Mouse (Mus musculus): ENCODE data around the gene Cuedc1. TPM values are rescaled to one million over a fixed set of nuclear protein-coding genes. Genes with fewer than 3 reads are reported as not detected.

The Cuedc1 gene
- total and polyA plus RNA-seq, 3 experiments, result 1.0 to 4.8 TPM; not detected in 1

DNA sequence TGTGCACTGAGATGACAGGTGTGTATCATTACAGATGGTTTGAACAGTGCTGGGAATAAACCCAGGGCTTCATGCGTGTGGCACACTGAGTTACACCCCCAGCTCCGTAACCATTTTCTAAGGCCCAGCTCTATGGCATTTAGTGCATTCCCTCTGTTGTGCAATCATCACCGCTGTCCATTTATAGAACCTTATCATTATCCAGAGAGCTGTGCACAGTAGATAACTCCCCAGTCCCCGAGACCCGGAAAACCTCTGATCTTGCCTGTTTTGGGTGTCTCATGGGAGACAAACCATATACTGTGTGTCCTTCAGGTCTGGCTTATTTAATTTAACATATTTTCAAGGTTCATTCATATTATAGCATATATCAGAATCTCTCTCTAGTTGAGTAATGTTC is 49.5 kb downstream of the Cuedc1 start:
- DNase-seq (ENCODE audit: low read depth, low spot score), result peak; percentile 48
- Histone ChIP-seq H3K9me3 (replicated peaks; ENCODE audit: insufficient read depth, low read length) (no peaks in the 10 kb centered on the region), H3K9ac (ENCODE audit: control insufficient read depth, low read depth, low read length, poor library complexity, severe bottlenecking) (no peak overlapping the region), H3K79me2 (ENCODE audit: control insufficient read depth, insufficient read depth, low read length, poor library complexity) (no peaks in the 10 kb centered on the region), H3K4me3 (ENCODE audit: control insufficient read depth in 1 of 2, insufficient read depth in 1 of 2, low read depth in 2 of 2, low read length in 2 of 2) (no peak overlapping the region), H3K27me3 (ENCODE audit: control insufficient read depth in 1 of 2, insufficient read depth in 2 of 2, low read length in 2 of 2) (no peaks in the 10 kb centered on the region), H3K27ac (ENCODE audit: control insufficient read depth, low read depth, low read length) (peak overlapping the region; percentile 26; the same call in 1 of the 2 replicates), H3K4me1 (ENCODE audit: control insufficient read depth in 1 of 2, insufficient read depth in 2 of 2, low read length in 2 of 2) (peaks cover 22 to 45% of the 10 kb centered on the region in 2 experiments), H3K36me3 (ENCODE audit: control insufficient read depth in 1 of 2, insufficient read depth in 2 of 2, low read length in 2 of 2) (peaks cover 0 to 37% of the 10 kb centered on the region in 2 experiments; a peak in 2 of 4 replicates)
- TF ChIP-seq BHLHE40 (IDR thresholded peaks at IDR 0.05; ENCODE audit: borderline replicate concordance, low read depth, low read length) (peak; percentile 76), USF1 (IDR thresholded peaks at IDR 0.05; ENCODE audit: low read depth, low read length) (no peak), MYB (IDR thresholded peaks at IDR 0.05; ENCODE audit: low read depth, low read length) (no peak), MEF2A (IDR thresholded peaks at IDR 0.05; ENCODE audit: extremely low read depth, insufficient replicate concordance, low read depth, low read length, poor library complexity, severe bottlenecking) (peak; percentile 99), USF2 (IDR thresholded peaks at IDR 0.05; ENCODE audit: borderline replicate concordance in 1 of 2, insufficient read depth in 1 of 2, low read depth in 1 of 2, low read length in 2 of 2) (no peak), POLR2A (IDR thresholded peaks at IDR 0.05; ENCODE audit: control insufficient read depth in 1 of 2, insufficient read depth in 1 of 2, low read depth in 1 of 2, low read length in 2 of 2, poor library complexity in 1 of 2) (no peak), RAD21 (IDR thresholded peaks at IDR 0.05; ENCODE audit: low read depth, low read length) (no peak), HCFC1 (IDR thresholded peaks at IDR 0.05; ENCODE audit: low read depth, low read length) (no peak), POLR2AphosphoS2 (IDR thresholded peaks at IDR 0.05; ENCODE audit: low read length) (no peak), MAX (IDR thresholded peaks at IDR 0.05; ENCODE audit: low read length) (no peak), CHD1 (IDR thresholded peaks at IDR 0.05; ENCODE audit: low read depth, low read length) (no peak), TCF12 (IDR thresholded peaks at IDR 0.05; ENCODE audit: low read depth, low read length) (peak; percentile 95), MAFK (IDR thresholded peaks at IDR 0.05; ENCODE audit: borderline replicate concordance, low read depth, low read length) (no peak), RCOR1 (IDR thresholded peaks at IDR 0.05; ENCODE audit: low read depth, low read length) (peak; percentile 73), JUND (IDR thresholded peaks at IDR 0.05; ENCODE audit: low read depth, low read length) (no peak), NRF1 (IDR thresholded peaks at IDR 0.05; ENCODE audit: insufficient read depth, low read depth, low read length, poor library complexity, severe bottlenecking) (no peak), ETS1 (IDR thresholded peaks at IDR 0.05; ENCODE audit: low read depth, low read length) (peak; percentile 79), GABPA (IDR thresholded peaks at IDR 0.05; ENCODE audit: low read depth, low read length) (no peak), MYC (IDR thresholded peaks at IDR 0.05; ENCODE audit: low read depth, low read length) (no peak), KAT2A (conservative IDR thresholded peaks at IDR 0.05; ENCODE audit: low read depth, low read length) (no peak; the same call in 1 of the 2 replicates), ZKSCAN1 (IDR thresholded peaks at IDR 0.05; ENCODE audit: low read depth, low read length) (no peak), NELFE (IDR thresholded peaks at IDR 0.05; ENCODE audit: low read depth, low read length) (no peak), CTCF (IDR thresholded peaks at IDR 0.05 in 2 of 3, conservative IDR thresholded peaks at IDR 0.05 in 1 of 3; ENCODE audit: control insufficient read depth in 1 of 3, insufficient read depth in 1 of 3, low read depth in 2 of 3, low read length in 3 of 3, poor library complexity in 1 of 3, severe bottlenecking in 1 of 3) (no peak), GATA1 (IDR thresholded peaks at IDR 0.05; ENCODE audit: low read depth, low read length) (peak; percentile 94), MXI1 (IDR thresholded peaks at IDR 0.05; ENCODE audit: low read depth, low read length) (no peak), SMC3 (IDR thresholded peaks at IDR 0.05; ENCODE audit: low read depth, low read length) (no peak), UBTF (IDR thresholded peaks at IDR 0.05; ENCODE audit: borderline replicate concordance, insufficient read depth, low read depth, low read length) (no peak), TAL1 (IDR thresholded peaks at IDR 0.05; ENCODE audit: low read length) (peak; percentile 78), ZNF384 (IDR thresholded peaks at IDR 0.05; ENCODE audit: low read depth, low read length) (no peak), TBP (IDR thresholded peaks at IDR 0.05; ENCODE audit: low read depth, low read length) (no peak), E2F4 (IDR thresholded peaks at IDR 0.05; ENCODE audit: borderline replicate concordance, low read depth, low read length) (no peak), SIN3A (IDR thresholded peaks at IDR 0.05; ENCODE audit: low read length) (no peak), MAZ (IDR thresholded peaks at IDR 0.05; ENCODE audit: low read depth, low read length) (no peak), EP300 (IDR thresholded peaks at IDR 0.05; ENCODE audit: low read depth in 1 of 2, low read length in 2 of 2) (peak; percentile 82 to 94), CHD2 (IDR thresholded peaks at IDR 0.05; ENCODE audit: low read length) (no peak), ZC3H11A (IDR thresholded peaks at IDR 0.05; ENCODE audit: low read depth, low read length) (no peak), POLR2AphosphoS5 (IDR thresholded peaks at IDR 0.05; ENCODE audit: borderline replicate concordance, low read depth, low read length) (no peak), ELF1 (IDR thresholded peaks at IDR 0.05; ENCODE audit: low read depth, low read length) (peak; percentile 63; the same call in 1 of the 2 replicates)

All from MEL (cell line).